Mouse (Mus musculus): ENCODE measurements at regions not wholly inside any gene's neighbourhood (a gene's known extent, or its start where the extent isn't known, plus 50 kb on each side); places are given as distances from the start of the nearest gene placed in this dataset.

DNA sequence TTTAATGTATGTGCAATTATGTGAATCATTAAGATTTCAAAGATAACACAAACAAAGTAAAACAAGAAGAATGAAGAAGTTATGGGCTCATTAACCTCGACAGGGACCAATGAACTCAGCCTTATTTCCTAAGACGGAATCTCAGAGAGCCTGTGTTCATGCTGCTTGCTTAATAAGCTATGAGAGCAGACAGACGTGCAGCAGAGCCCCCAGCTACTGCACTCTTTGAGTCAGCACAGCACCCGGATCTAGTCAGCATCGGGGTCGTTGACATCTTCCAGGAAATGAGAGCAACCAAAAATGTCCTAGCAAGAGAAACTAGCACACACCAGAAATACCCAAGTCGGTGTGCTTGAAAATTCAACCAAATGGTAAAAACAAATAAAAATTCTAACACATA is 582.1 kb downstream of the Rps29 start:
- DNase-seq (ENCODE audit: low read depth, low spot score), result no peak

DNA sequence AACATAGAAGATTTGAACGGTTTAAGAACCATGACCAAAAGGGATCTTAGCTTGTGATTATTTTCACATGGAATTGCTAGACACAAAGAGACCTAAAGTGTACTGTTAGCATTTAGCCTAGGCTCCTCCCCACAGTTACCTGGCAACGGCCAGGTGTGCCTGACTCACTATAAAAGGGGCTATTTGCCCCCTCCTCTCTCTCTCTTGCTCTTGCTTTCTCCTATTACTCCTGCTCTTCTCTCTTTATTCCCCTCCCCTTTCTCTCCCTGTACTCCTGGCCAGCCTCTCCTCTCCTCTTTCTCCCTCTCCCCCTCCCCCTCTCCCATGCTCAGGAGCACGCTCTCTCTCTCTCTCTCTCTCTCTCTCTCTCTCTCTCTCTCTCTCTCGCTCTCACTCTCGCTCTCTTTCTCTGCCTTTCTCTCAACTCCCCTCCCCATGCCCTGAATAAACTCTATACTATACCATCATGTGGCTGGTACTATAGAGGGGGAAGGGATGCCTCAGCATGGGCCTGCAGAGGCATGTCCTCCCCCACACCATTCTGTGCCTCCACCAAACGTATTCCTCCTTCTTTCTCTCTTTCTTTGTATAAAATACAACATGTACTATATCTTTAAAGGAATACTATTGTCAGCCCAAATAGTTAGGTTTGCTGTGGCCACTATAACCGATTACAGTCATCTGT is 603.9 kb downstream of the Rps29 start:
- no peak for DNase-seq (ENCODE audit: low read depth, low spot score)

DNA sequence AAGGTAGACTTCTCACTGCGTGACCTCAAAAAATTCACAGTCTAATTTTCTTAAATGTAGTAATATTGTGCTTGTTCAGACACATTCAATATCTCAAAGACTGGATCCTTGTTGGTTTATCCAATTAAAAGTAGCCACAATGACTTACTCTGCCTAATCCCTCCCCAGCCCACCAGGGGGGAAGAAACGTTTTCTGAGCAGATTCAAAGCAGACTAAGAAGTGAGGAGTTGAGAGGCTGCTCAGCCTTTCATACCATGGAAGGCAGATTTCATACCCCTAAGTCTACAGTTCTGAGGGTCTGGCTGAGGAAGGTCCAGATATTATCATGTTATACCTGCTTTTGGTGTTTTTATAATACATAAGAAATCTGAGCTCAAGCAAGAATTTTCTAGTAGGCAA is 604.7 kb downstream of the Rps29 start:
- no peak for DNase-seq (ENCODE audit: low read depth, low spot score)

GRCm38 (mm10) chr12:68541811-68542210 is 617.2 kb downstream of the Rps29 start:
- DNase-seq (ENCODE audit: low read depth, low spot score), result no peak

- no peak for DNase-seq (ENCODE audit: low read depth, low spot score)
Measured at GRCm38 (mm10) chr12:68500794-68501193, 658.2 kb downstream of the Rps29 start.

DNA sequence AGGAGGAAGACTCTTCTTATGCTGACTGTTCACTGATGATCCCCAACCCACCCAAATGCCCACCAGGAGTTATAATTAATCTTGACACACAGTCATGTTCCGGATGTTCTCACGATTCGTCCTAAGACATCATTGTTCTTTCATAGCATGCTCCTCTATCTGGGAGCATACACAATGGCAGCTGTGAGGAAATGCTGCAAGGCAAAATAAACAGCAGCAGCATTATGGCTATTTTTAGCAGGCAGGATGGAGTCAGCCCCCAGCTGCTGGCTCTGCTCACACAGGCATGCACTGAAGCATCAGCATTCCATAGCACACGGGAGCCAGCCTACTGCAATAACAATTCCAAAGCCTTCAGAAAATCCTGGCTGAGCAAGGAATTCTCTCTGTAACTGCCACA is 696.0 kb downstream of the Rps29 start:
- no peak for DNase-seq (ENCODE audit: low read depth, low spot score)

GRCm38 (mm10) chr12:68458196-68458595 is 700.8 kb downstream of the Rps29 start:
- no peak for DNase-seq (ENCODE audit: low read depth, low spot score)

GRCm38 (mm10) chr12:68426601-68427000 is 732.4 kb downstream of the Rps29 start:
- no peak for DNase-seq (ENCODE audit: low read depth, low spot score)

GRCm38 (mm10) chr12:68425006-68425405 is 734.0 kb downstream of the Rps29 start:
- DNase-seq (ENCODE audit: low read depth, low spot score), result no peak
